Mouse (Mus musculus): Measurements from ENCODE around the gene Igflr1.

DNA sequence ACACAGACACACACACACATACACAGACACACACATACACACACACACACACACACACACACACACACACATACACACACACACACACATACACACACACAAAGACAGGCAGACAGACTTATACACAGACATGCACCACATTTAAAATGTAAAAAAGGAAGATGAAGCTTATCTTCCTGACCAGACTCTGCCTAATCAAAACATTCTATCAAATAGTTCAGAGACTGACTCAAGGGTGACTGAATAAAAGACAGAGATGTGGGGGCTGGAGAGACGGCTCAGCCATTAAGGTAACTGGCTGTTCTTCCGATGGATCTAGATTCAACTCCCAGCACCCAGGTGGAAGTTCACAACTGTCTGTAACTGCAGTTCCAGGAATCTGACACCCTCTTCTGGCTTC lies 20.9 kb upstream of the Igflr1 start:
- no peak for TF ChIP-seq CTCF (IDR thresholded peaks at IDR 0.05; ENCODE audit: control insufficient read depth, insufficient read depth, low read length)
- TF ChIP-seq POLR2A (IDR thresholded peaks at IDR 0.05; ENCODE audit: borderline replicate concordance, control insufficient read depth, low read depth, low read length): no peak

Measured in bone marrow, adult 2 months (tissue).